Mouse (Mus musculus): Measurements from ENCODE around the gene Dusp2. TPM values are rescaled to one million over a fixed set of nuclear protein-coding genes. Genes with fewer than 3 reads are reported as not detected.

Dusp2 gene
- 1.4 and 9.4 TPM in 2 replicates for polyA plus RNA-seq (2012; rRNA removed; ENCODE audit: low replicate concordance)

DNA sequence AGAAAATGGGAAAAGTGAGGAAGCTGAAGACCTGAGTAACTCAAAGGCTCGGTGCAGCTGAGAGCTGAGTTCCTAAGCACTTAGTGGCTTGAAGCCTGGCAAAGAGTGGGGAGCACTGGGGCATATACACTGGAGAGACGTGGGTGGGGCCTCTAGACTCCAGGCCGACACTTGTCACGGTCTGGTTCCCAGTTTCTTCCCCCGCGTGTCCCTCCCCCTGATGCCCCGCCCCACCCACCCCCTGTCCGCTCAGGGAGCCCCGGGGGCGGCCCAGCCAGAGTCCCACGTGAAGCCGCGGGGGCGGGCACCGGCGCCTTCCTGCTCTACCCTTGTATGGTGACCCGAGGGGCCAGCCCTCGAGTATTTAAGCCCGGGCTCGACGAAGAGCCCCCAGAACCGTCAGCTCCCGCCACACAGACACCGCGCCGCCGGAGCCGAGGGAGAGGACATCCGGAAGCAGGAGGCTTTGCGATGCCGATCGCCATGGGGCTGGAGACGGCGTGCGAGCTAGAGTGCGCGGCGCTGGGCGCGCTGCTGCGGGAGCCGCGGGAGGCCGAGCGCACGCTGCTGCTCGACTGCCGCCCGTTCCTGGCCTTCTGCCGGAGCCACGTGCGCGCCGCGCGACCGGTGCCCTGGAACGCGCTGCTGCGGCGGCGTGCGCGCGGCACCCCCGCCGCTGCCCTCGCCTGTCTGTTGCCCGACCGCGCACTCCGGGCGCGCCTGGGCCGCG, at the start of gene Dusp2:
Gene Dusp2 (plus strand): TSS at position 393 of the 730 bp plus-strand sequence.

DNA sequence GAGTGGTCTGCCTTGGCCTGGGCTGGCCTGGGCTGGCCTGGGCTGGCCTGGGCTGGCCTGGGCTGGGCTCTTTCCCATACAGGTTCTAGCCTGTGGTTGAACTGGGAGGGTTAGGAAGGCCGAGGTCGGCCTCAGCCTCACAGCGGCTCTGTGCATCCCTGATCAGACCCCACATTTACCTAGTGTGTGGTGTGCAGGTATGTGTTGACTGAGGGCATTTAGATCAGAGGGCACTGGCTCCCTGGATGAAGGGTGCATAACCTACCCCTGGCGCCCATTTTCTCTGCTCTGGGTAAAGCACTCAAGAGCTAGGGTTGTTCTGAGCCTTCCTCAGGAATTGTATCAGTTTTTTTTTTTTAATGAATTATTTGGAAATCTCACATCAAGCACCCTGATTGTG, 2.5 kb downstream of the Dusp2 start, which contains the start of gene Astl:
Gene Astl (plus strand): TSS at position 224 of the 400 bp plus-strand sequence.

DNA sequence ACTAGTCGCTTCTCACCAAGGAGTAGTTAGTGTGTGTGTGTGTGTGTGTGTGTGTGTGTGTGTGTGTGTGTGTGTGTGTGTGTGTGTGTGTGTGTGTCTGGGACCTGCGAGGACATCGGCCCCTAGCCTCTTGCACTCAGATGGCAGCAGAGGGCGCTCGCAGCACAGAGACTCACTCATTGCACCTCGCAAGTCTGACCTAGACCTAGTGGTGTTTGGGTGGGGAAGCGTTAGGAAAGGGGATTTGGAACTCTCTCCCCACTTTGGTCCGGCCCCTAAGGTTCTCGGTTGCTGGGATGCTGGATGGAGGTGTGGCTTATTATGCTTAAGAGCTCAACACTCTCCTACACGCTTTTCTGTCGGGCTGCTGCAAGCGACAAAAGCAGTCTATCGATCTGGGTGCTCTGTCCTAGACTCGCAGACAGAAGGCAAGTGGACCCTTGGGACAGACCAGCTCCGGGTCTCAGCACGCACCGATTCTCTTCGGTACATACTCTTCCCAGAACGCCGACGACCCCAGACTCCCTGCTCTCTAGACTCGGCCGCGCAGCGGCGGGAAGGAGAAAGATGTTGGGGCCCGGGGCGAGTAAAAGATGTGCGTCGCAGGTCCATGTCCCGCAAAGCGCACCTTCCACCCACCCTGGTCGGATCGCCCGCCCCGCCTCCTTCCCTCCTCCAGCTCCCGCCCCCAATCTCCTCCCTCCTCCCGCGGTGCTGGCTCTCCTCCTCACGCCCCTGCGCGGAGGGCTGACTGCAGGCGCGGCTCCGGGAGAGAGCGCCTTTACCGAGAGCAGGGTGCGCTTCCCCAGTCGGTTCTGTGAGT, 26.7 kb downstream of the Dusp2 start, which contains the start of gene Adra2b:
Gene Adra2b (plus strand): TSS at position 750 of the 823 bp plus-strand sequence.

Other genes starting within 250 kb of the Dusp2 start
- gene Ncaph, start 202.2 kb upstream of the Dusp2 start, polyA plus RNA-seq (2012; rRNA removed; ENCODE audit: low replicate concordance): 1.3 and 1.4 TPM in 2 replicates
- 3.5 and 6.5 TPM in 2 replicates for gene Itpripl1, start 192.7 kb upstream of the Dusp2 start, polyA plus RNA-seq (2012; rRNA removed; ENCODE audit: low replicate concordance)
- 0.52 and 0.67 TPM in 2 replicates for gene 1810024B03Rik, start 127.9 kb upstream of the Dusp2 start, polyA plus RNA-seq (2012; rRNA removed; ENCODE audit: low replicate concordance)
- gene Snrnp200, start 127.8 kb upstream of the Dusp2 start, polyA plus RNA-seq (2012; rRNA removed; ENCODE audit: low replicate concordance): 10.3 and 13.4 TPM in 2 replicates
- gene Ciao1, start 88.3 kb upstream of the Dusp2 start, polyA plus RNA-seq (2012; rRNA removed; ENCODE audit: low replicate concordance): 29.3 and 44.4 TPM in 2 replicates
- 62.2 and 131 TPM in 2 replicates for gene Tmem127, start 88.3 kb upstream of the Dusp2 start, polyA plus RNA-seq (2012; rRNA removed; ENCODE audit: low replicate concordance)
- gene Stard7, start 65.9 kb upstream of the Dusp2 start, polyA plus RNA-seq (2012; rRNA removed; ENCODE audit: low replicate concordance): 49.7 and 74.2 TPM in 2 replicates
- gene Astl, start 2.5 kb downstream of the Dusp2 start, polyA plus RNA-seq (2012; rRNA removed; ENCODE audit: low replicate concordance): not detected in 2 replicates
- 0.63 and 0.79 TPM in 2 replicates for gene Adra2b, start 27.0 kb downstream of the Dusp2 start, polyA plus RNA-seq (2012; rRNA removed; ENCODE audit: low replicate concordance)
- gene Gpat2, start 89.0 kb downstream of the Dusp2 start, polyA plus RNA-seq (2012; rRNA removed; ENCODE audit: low replicate concordance): 0.05 TPM in 1 of 2 replicates, not detected in the other
- 6.3 TPM in 2 replicates for gene Fahd2a, start 108.4 kb downstream of the Dusp2 start, polyA plus RNA-seq (2012; rRNA removed; ENCODE audit: low replicate concordance)
- 1.1 and 1.4 TPM in 2 replicates for gene Kcnip3, start 185.9 kb downstream of the Dusp2 start, polyA plus RNA-seq (2012; rRNA removed; ENCODE audit: low replicate concordance)
- gene Prom2, start 205.3 kb downstream of the Dusp2 start, polyA plus RNA-seq (2012; rRNA removed; ENCODE audit: low replicate concordance): 0.02 and 0.83 TPM in 2 replicates